Mouse (Mus musculus): Measurements from ENCODE around the gene Sos1.

- TF ChIP-seq EP300 (IDR thresholded peaks at IDR 0.05) (no peak), CTCF (IDR thresholded peaks at IDR 0.05) (no peak)
Observed at GRCm38 (mm10) chr17:80476496-80476895, 3.8 kb downstream of the Sos1 start.

All from lung, postnatal 0 days (tissue).